Mouse (Mus musculus) splenic B cell, adult 2 months (primary cell): ENCODE measurements around the gene Ier3.
A peak's percentile ranks its signal among the peaks of the same experiment; 100 is the strongest.

Source experiments
- DNase-seq: peaks from one replicate; pipeline ENCODE4 v3.0.0-alpha.2; 2011; ENCODE audit warnings: low read depth, low spot score
- H3K27me3 ChIP-seq: 2 replicates; pipeline ENCODE4 v1.6.1; 2012; ENCODE audit warnings: mild to moderate bottlenecking, low read length, moderate library complexity, mixed read lengths; ENCODE audit not compliant: control insufficient read depth, poor library complexity, insufficient read depth, severe bottlenecking
- H3K36me3 ChIP-seq: 2 replicates; pipeline ENCODE4 v1.6.1; 2012; ENCODE audit warnings: mild to moderate bottlenecking, low read length, moderate library complexity, mixed read lengths; ENCODE audit not compliant: control insufficient read depth, poor library complexity, insufficient read depth, severe bottlenecking

The Ier3 gene

GRCm38 (mm10) chr17:35821439-35822430 is at the start of gene Ier3:
TSS of gene Ier3 (plus strand) at chr17:35821684.
- DNase-seq: peak; percentile 44
- H3K27me3 ChIP-seq: no peaks in the 10 kb centered on the region
- H3K36me3 ChIP-seq: no peaks in the 10 kb centered on the region

GRCm38 (mm10) chr17:35776811-35777609 is 44.5 kb upstream of the Ier3 start:
- H3K36me3 ChIP-seq: no peaks in the 10 kb centered on the region
- H3K27me3 ChIP-seq: no peaks in the 10 kb centered on the region; the same call in 1 of the 2 replicates
- no peak for DNase-seq

DNA sequence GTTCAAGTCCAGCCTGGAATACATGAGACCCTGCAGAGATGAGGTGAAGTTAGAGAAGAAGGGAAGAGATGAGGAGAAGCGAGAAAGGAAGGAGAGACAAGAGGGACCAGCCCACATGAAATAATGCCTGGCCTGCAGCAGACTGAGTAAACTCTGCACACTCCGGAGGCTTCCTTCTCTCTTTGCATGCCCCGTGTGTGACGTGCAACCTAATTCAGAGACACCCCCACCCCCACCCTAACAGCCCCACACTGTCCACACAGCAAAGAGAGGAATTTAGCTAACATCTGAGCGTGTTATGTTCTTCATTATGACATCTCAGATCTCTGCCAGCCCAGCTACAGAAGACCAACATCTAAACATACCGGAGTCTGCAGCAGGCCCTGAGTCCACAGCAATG is 42.5 kb upstream of the Ier3 start:
- Histone ChIP-seq H3K36me3 (no peaks in the 10 kb centered on the region), H3K27me3 (no peaks in the 10 kb centered on the region; the same call in none of the 2 replicates)
- no peak for DNase-seq

GRCm38 (mm10) chr17:35779466-35780205 is 41.8 kb upstream of the Ier3 start:
- no peak for DNase-seq

GRCm38 (mm10) chr17:35780362-35780761 is 41.1 kb upstream of the Ier3 start:
- no peaks in the 10 kb centered on the region; the same call in none of the 2 replicates for H3K27me3 ChIP-seq
- no peak for DNase-seq
- no peaks in the 10 kb centered on the region for H3K36me3 ChIP-seq

More at GRCm38 (mm10) chr17:35779466-35780205, 41.8 kb upstream of the Ier3 start:
- no peaks in the 10 kb centered on the region; the same call in none of the 2 replicates for H3K27me3 ChIP-seq
- no peaks in the 10 kb centered on the region for H3K36me3 ChIP-seq

GRCm38 (mm10) chr17:35782398-35782797 is 39.1 kb upstream of the Ier3 start:
- Histone ChIP-seq H3K27me3 (no peaks in the 10 kb centered on the region; the same call in none of the 2 replicates), H3K36me3 (no peaks in the 10 kb centered on the region)
- peak; percentile 34 for DNase-seq

- no peak for DNase-seq
- no peaks in the 10 kb centered on the region; the same call in 1 of the 2 replicates for H3K27me3 ChIP-seq
- no peaks in the 10 kb centered on the region for H3K36me3 ChIP-seq
Measured at GRCm38 (mm10) chr17:35782924-35783323, 38.6 kb upstream of the Ier3 start.

- no peaks in the 10 kb centered on the region; the same call in 1 of the 2 replicates for H3K27me3 ChIP-seq
- no peaks in the 10 kb centered on the region for H3K36me3 ChIP-seq
- no peak for DNase-seq
Measured at GRCm38 (mm10) chr17:35783944-35784343, 37.5 kb upstream of the Ier3 start.

DNA sequence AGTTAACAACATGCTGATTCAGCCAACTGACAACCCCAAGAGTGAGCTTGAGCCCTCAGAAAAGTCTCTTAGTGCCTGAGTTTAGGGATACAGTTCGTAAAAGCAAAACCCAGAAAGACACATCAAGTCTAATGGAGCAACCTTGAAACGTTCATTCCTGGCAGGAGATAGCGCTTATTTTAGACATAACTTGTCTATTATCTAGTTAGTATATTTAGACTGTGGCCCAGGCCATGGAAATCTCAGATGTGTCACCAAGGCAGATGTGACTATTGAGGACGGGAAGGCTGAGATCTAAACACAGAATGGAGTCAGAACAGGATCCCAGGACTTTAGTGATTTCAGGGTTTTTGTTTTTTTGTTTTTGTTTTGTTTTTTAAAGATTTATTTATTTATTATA is 36.3 kb upstream of the Ier3 start:
- Histone ChIP-seq H3K36me3 (no peaks in the 10 kb centered on the region), H3K27me3 (no peaks in the 10 kb centered on the region; the same call in 1 of the 2 replicates)
- no peak for DNase-seq

- H3K36me3 ChIP-seq: no peaks in the 10 kb centered on the region
- no peak for DNase-seq
- no peaks in the 10 kb centered on the region for H3K27me3 ChIP-seq
Measured at GRCm38 (mm10) chr17:35787493-35787892, 34.0 kb upstream of the Ier3 start.

DNA sequence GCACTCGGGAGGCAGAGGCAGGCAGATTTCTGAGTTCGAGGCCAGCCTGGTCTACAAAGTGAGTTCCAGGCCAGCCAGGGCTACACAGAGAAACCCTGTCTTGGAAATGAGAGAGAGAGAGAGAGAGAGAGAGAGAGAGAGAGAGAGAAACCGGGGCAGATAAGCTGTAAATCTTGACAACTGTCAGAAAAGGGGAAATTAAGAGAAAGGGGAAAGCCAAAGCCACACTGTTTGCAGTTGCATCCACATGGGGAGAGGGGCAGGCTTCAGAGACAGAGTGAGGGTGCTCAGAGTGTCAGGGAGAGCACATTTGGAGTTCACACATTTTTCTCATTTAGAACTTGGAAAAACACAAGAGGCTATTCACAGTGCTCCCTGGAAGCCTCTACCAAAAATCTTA is 33.5 kb upstream of the Ier3 start:
- H3K36me3 ChIP-seq: no peaks in the 10 kb centered on the region
- no peak for DNase-seq
- H3K27me3 ChIP-seq: no peaks in the 10 kb centered on the region

- DNase-seq: no peak
- Histone ChIP-seq H3K36me3 (no peaks in the 10 kb centered on the region), H3K27me3 (no peaks in the 10 kb centered on the region)
Measured at GRCm38 (mm10) chr17:35790933-35791332, 30.6 kb upstream of the Ier3 start.

GRCm38 (mm10) chr17:35792837-35793236 is 28.6 kb upstream of the Ier3 start:
- Histone ChIP-seq H3K36me3 (no peaks in the 10 kb centered on the region), H3K27me3 (no peaks in the 10 kb centered on the region)
- no peak for DNase-seq

- no peaks in the 10 kb centered on the region for H3K27me3 ChIP-seq
- H3K36me3 ChIP-seq: no peaks in the 10 kb centered on the region
- DNase-seq: no peak
Measured at GRCm38 (mm10) chr17:35795099-35795498, 26.4 kb upstream of the Ier3 start.
